Mouse (Mus musculus) frontal cortex, adult 2 months (tissue): ENCODE data around the gene BC061237. TPM values are rescaled to one million over a fixed set of nuclear protein-coding genes. Genes with fewer than 3 reads are reported as not detected.
"Not testable (repeated sequence)": the region's sequence is repeated elsewhere in the genome, so short reads cannot be mapped to it uniquely, and the experiment has no call there.

Experiments used
- DNase-seq, 2 experiments: peaks; one replicate each; pipeline ENCODE4 v3.0.0; 2022; ENCODE audit warnings: low spot score in 1 of 2; ENCODE audit errors: extremely low spot score in 1 of 2
- polyA plus RNA-seq: library from polyadenylated mRNA; depleted of rRNA; stranded (reverse); fragments of >200 nt; gene quantifications from 2 replicates; pipeline ENCODE4 v1.2.3, GENCODE M21; 2012; rRNA removed

The BC061237 gene
- polyA plus RNA-seq, result not detected in 2 replicates

DNA sequence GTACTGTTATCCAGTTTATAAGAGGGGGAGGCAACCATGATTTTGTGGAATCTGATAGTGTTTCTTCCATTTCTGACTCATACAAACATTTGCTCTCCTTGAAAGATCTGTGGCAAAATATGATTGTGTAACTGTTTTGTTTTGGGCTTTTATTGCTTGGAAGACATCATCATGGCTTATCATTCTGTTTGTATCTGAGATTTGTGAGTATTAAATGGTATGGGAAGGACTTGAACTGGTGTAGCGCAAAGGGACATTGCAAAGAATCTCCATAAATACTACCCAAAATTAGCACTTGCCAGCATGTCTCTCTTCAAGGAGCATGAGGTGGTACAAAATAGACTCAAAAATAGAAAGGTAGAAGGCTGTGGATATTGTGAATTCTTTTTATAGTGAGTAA is at the start of gene BC061237:
Gene BC061237 (plus strand): TSS at position 301 of the 400 bp plus-strand sequence.
- not testable (repeated sequence) for DNase-seq

DNA sequence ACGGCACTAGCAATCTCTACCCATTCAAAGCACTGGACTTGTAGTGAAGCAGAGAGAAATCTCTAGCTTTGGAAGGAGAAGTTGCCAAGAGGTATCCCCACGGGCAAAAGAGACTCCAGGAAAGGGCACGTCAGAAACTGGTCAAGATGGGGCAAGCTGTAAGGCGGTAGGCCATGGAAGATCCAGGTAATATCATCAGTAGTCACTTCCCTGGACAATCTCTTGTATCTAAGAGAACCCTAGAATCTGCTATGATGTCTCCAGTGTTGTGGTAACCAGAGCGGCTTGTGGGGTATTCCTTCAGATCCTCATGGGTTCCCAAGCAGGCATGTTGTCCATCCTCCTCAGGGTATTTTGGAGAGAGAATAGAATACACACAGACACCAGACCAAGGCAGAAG is 25.7 kb downstream of the BC061237 start, which contains the start of gene Gm17093:
Gene Gm17093 (plus strand): TSS at position 301 of the 400 bp plus-strand sequence.
- DNase-seq, result not testable (repeated sequence)

DNA sequence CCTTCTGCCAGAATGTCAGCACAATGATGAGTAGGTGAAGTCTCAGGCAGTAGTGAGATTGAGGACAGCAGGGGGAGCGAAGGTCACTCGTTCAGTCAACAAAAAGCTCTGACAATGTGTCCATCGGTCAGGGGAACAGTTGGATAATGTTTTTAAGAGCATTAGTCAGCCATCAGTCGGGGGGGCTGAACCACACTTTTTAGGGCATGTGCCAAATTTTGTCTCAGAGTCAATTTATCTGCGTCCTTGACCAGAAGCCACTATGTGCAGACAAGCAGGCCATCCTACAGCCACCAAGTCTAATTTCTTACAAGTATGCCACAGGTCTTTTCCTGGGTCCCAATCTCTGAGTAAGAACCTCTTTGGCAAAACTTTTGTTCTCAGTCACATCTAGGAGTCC is 55.7 kb downstream of the BC061237 start:
- DNase-seq, result not testable (repeated sequence)

Other genes with a start within 250 kb of the BC061237 start
- gene Gm8220, start 206.9 kb upstream of the BC061237 start, polyA plus RNA-seq, result not detected in 2 replicates
- gene Gm5930, start 153.9 kb upstream of the BC061237 start, polyA plus RNA-seq, result not detected in 2 replicates
- not detected in 2 replicates for gene Gm8229, start 127.1 kb upstream of the BC061237 start, polyA plus RNA-seq
- not detected in 2 replicates for gene Gm3371, start 81.8 kb upstream of the BC061237 start, polyA plus RNA-seq
- not detected in 2 replicates for gene Gm8232, start 58.8 kb upstream of the BC061237 start, polyA plus RNA-seq
- not detected in 2 replicates for gene Gm17093, start 25.8 kb downstream of the BC061237 start, polyA plus RNA-seq
- 0.44 and 1.3 TPM in 2 replicates for gene Gm8247, start 90.7 kb downstream of the BC061237 start, polyA plus RNA-seq
- gene Gm5624, start 135.5 kb downstream of the BC061237 start, polyA plus RNA-seq, result 0.16 TPM in 1 of 2 replicates, not detected in the other
- gene Gm8257, start 214.0 kb downstream of the BC061237 start, polyA plus RNA-seq, result not detected in 2 replicates